Mouse (Mus musculus) lung, embryonic 16.5 days (tissue): ENCODE results near the gene Aunip. TPM values are rescaled to one million over a fixed set of nuclear protein-coding genes. Genes with fewer than 3 reads are reported as not detected.

Experiments used
- ATAC-seq: fragments of 200-750 bp; cut with Nextera tagmentation; 2 replicates; pipeline ENCODE4 v1.8.0; 2017; ENCODE audit warnings: low read depth, mild to moderate bottlenecking, moderate library complexity
- H3K27ac ChIP-seq: fragments of 300-500 bp; sonication (generic); 2 replicates; pipeline ENCODE4 v1.5.1; 2014; ENCODE audit warnings: mild to moderate bottlenecking, control low read depth, low read length
- H3K27me3 ChIP-seq: fragments of 300-500 bp; sonication (generic); 2 replicates; pipeline ENCODE4 v1.6.1; 2014; ENCODE audit warnings: low read depth, low read length, mixed read lengths; ENCODE audit not compliant: control insufficient read depth, insufficient read depth
- H3K36me3 ChIP-seq: fragments of 300-500 bp; sonication (generic); 2 replicates; pipeline ENCODE4 v1.6.1; 2014; ENCODE audit warnings: low read length; ENCODE audit not compliant: control insufficient read depth, insufficient read depth
- H3K4me1 ChIP-seq: fragments of 300-500 bp; sonication (generic); replicated peaks from 2 replicates; pipeline ENCODE4 v1.6.1; 2014; ENCODE audit warnings: low read length, mixed read lengths; ENCODE audit not compliant: control insufficient read depth, insufficient read depth
- H3K4me2 ChIP-seq: fragments of 300-500 bp; sonication (generic); 2 replicates; pipeline ENCODE4 v1.6.1; 2014; ENCODE audit warnings: low read depth, low read length, control low read depth
- H3K4me3 ChIP-seq: fragments of 300-500 bp; sonication (generic); 2 replicates; pipeline ENCODE4 v1.5.1; 2014; ENCODE audit warnings: mild to moderate bottlenecking, low read length, control low read depth
- H3K9ac ChIP-seq: fragments of 300-500 bp; sonication (generic); 2 replicates; pipeline ENCODE4 v1.6.1; 2014; ENCODE audit warnings: low read length, control low read depth
- H3K9me3 ChIP-seq: fragments of 300-500 bp; sonication (generic); 2 replicates; pipeline ENCODE4 v1.6.1; 2016; ENCODE audit warnings: low read length; ENCODE audit not compliant: control insufficient read depth
- WGBS: fragments of 180-500 bp; shearing (Covaris S2); extraction: QIAGEN DNeasy Blood & Tissue Kit; methylation state at CpG from one replicate; pipeline ENCODE4 v1.1.7; 2014; 5-methylcytosine and 5-hydroxymethylcytosine counted together
- polyA plus RNA-seq: library from polyadenylated mRNA; unstranded; fragments of >200 nt; fragmentation: Nextera tagmentation; extraction: Ambion mirVana; gene quantifications from 2 replicates; pipeline ENCODE4 v1.2.1, GENCODE M21; 2015

Aunip gene
- polyA plus RNA-seq, 1 experiment from 2014 or later = 14.5 TPM

- Histone ChIP-seq H3K4me2 (peak within 1 kb of the TSS; percentile 96), H3K9me3 (no peaks in the 10 kb centered on the region), H3K27me3 (no peaks in the 10 kb centered on the region), H3K4me1 (peaks cover 26% of the 10 kb centered on the region), H3K27ac (peak within 1 kb of the TSS; percentile 91), H3K9ac (peak within 1 kb of the TSS; percentile 90), H3K36me3 (peaks cover 6% of the 10 kb centered on the region), H3K4me3 (peak within 1 kb of the TSS; percentile 94)
- under 1% methylated on average over 67 of the region's 71 CpGs for whole genome bisulfite sequencing
- peak; percentile 98 for ATAC-seq
Observed at GRCm38 (mm10) chr4:134534932-134535786, 24.4 kb downstream of the Aunip start, which contains the start of gene Mtfr1l. Mtfr1l (minus strand) TSS chr4:134535387.

GRCm38 (mm10) chr4:134535787-134536151, 25.0 kb downstream of the Aunip start:
- Histone ChIP-seq H3K36me3 (peaks cover 5% of the 10 kb centered on the region; the same call in 1 of the 2 replicates), H3K4me1 (peaks cover 26% of the 10 kb centered on the region), H3K27me3 (no peaks in the 10 kb centered on the region), H3K9me3 (no peaks in the 10 kb centered on the region), H3K4me3 (peak overlapping the region; percentile 94), H3K27ac (peak overlapping the region; percentile 74), H3K4me2 (peak overlapping the region; percentile 96), H3K9ac (peak overlapping the region; percentile 75)
- 0 out of 2 replicates have a peak, but pooled peaks have one; percentile 1 for ATAC-seq
- 6% methylated on average over 8 of the region's 8 CpGs for WGBS

DNA sequence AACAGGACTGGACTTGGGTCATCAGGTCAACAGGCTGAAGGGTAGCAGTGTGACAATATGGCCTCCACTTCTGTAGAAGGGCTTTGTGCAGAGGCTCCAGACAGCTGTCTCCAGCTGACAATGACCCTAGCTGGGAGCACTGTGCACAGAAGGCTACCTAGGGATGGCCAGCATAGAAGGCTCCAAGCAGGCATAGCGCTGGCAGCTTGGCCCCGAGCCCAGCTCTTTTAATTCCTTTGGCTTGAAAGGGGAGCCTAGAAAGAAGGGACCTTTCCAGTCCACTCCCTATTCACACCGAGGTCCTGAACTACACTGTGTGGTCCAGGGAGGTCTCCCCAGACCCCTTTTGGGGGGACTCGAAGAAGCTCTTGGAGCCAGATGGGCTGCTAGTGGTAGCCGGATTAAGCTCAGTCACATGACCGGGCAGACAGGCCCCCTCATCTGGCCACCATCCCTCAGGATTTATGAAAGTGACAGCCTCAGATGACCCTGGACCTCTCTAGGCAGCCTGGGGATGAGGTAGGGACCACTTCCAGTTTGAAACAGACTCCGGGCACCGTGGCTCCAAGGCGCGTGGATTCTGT, 28.3 kb downstream of the Aunip start:
- no peak overlapping the region for H3K4me2 ChIP-seq
- ATAC-seq = no peak
- 84% methylated on average over 10 of the region's 10 CpGs for WGBS

DNA sequence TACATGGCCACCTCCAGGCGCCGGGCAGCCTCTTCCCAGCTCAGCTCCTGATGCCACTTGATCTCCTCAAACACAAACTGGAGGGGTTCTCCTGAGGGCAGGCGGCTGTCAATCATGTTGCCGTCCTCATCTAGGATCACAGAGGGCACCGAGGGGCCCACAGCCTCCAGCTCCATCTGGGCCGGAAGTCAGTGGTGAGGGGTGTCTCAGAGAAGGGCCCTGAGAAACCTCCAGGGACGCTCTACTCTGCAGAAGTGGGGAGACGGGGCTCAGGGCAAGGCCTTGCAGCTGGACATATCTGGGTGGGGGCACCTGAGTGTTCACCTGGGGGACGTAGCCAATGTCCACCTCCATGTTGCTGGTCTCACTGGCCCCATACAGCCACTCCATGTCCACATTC, 31.9 kb downstream of the Aunip start:
- no peak overlapping the region for H3K4me3 ChIP-seq
- H3K9ac ChIP-seq = no peak overlapping the region
- no peaks in the 10 kb centered on the region for H3K27me3 ChIP-seq
- H3K36me3 ChIP-seq = peaks cover 26% of the 10 kb centered on the region
- H3K4me2 ChIP-seq = no peak overlapping the region
- H3K27ac ChIP-seq = no peak overlapping the region
- 85% methylated on average over 9 of the region's 9 CpGs for WGBS
- H3K4me1 ChIP-seq = peaks cover 8% of the 10 kb centered on the region
- no peaks in the 10 kb centered on the region for H3K9me3 ChIP-seq
- no peak for ATAC-seq

More for the DNA sequence above, 28.3 kb downstream of the Aunip start:
- Histone ChIP-seq H3K4me3 (no peak overlapping the region), H3K9ac (no peak overlapping the region), H3K27ac (no peak overlapping the region), H3K4me1 (peaks cover 7% of the 10 kb centered on the region), H3K9me3 (no peaks in the 10 kb centered on the region), H3K36me3 (peaks cover 12% of the 10 kb centered on the region; the same call in 1 of the 2 replicates), H3K27me3 (no peaks in the 10 kb centered on the region)

- Histone ChIP-seq H3K27ac (no peak overlapping the region), H3K9me3 (no peaks in the 10 kb centered on the region), H3K4me2 (no peak overlapping the region), H3K27me3 (no peaks in the 10 kb centered on the region), H3K4me3 (no peak overlapping the region), H3K9ac (no peak overlapping the region), H3K4me1 (peaks cover 12% of the 10 kb centered on the region), H3K36me3 (peaks cover 27% of the 10 kb centered on the region)
- peak; percentile 71 for ATAC-seq
- 1% methylated on average over 5 of the region's 5 CpGs for WGBS
Observed at GRCm38 (mm10) chr4:134543261-134543660, 32.5 kb downstream of the Aunip start.

DNA sequence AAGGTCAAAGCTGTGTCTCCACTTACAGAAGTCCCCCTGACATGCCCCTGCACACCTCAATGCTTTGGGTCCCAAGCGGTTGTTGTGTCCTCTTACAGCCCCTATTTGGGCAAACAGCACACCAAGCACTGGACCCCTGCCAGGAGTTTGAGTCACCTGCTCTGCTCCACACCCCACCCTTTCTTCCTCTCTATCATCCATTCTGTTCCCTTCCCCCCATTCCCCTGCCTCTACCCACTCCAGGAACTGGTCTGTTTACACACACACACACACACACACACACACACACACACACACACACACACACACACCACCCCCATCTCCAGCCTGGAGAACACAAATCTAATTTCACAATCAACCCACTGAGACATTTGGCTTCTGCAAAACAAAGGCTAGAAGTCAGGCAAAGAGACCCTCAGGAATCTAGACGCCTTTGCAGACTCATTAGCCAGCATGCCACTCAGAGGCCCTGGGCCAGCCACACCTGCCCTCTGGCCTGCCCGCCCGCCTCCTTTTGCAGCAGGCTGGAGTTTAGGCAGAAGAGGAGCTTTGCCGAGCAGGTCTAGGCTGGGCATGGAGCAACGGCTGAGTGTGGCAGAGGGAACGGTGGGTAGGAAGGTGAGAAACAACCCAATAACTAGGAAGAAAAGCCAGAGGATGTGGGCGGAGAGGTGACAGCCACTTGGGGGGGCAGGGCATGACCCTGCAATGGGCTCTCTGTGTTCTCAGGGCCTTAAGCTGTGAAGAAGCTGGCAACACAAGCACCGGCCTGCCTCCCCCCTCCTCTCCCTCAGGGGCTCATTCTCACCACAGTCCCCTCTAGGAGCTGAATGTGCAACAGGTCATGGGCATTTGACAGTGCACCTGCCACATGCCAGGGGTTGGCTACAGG, 36.3 kb downstream of the Aunip start:
- peaks cover 29% of the 10 kb centered on the region for H3K36me3 ChIP-seq
- WGBS = 55% methylated on average over 9 of the region's 9 CpGs
- 0 out of 2 replicates have a peak, but pooled peaks have one; percentile 11 for ATAC-seq
- no peak overlapping the region for H3K4me3 ChIP-seq
- H3K27me3 ChIP-seq = no peaks in the 10 kb centered on the region
- peaks cover 7% of the 10 kb centered on the region for H3K9me3 ChIP-seq
- peak overlapping the region; percentile 52 for H3K9ac ChIP-seq
- H3K27ac ChIP-seq = peak overlapping the region; percentile 69
- H3K4me2 ChIP-seq = no peak overlapping the region
- H3K4me1 ChIP-seq = peaks cover 26% of the 10 kb centered on the region

DNA sequence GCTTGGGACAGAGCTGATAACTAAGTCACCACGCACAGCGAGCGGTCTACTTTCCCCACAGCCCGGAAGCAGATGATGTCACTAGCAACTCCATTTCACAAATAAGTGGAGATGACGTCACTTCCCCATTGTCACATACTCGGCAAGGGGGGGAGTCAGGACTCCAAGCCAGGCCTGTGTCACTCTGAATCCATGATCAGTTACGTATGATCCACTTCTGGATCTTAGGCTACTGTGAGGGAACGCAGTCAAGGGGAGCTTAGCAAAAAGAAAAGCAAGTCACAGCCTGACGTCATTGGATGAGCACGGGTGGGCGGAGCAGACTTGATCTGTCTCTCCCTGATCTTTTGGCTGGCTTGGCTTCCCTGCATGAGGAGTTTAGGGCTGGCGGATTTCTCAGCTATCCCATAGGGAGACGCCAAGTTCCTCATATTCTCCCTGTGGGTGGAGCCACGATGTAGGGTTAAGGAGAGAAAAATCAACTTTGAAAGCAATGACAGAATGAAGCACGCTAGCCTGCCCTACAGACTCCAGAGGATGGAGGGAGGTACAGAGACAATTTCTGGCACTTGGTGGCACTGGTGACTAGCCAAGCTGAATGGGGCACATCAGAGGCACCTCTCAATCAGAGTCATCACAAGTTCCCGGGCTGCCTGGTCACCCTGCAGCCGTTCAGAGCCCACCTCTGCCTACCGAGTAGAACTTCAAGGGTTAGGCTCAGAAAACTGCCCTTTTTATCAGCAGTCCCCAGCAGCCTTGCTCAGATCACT, 37.6 kb downstream of the Aunip start:
- Histone ChIP-seq H3K4me3 (no peak overlapping the region), H3K4me1 (peaks cover 30% of the 10 kb centered on the region), H3K9ac (no peak overlapping the region; the same call in 1 of the 2 replicates), H3K27me3 (no peaks in the 10 kb centered on the region), H3K27ac (no peak overlapping the region), H3K36me3 (peaks cover 24% of the 10 kb centered on the region), H3K4me2 (no peak overlapping the region), H3K9me3 (peaks cover 7% of the 10 kb centered on the region)
- no peak for ATAC-seq
- WGBS = 57% methylated on average over 18 of the region's 18 CpGs

DNA sequence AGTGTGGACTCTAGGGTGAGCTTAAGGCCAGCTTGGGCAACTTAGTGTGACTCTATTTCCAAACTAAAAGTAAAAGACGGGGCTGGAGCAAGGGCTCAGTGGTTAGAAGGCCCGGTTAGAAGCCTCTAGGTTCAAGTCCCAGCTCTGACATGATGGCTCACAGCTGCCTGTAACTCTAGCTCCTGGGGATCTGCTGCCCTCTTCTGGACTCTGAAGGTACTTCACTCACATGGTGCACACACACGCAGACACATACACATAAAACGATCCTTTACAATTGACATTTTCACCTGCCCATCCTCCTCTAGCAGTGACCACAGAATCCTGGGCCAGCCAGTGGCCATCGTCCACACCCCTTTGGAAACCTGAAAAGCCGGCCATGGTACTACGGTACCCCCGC, 39.1 kb downstream of the Aunip start:
- Histone ChIP-seq H3K4me2 (no peak overlapping the region), H3K27ac (no peak overlapping the region), H3K27me3 (no peaks in the 10 kb centered on the region), H3K36me3 (peaks cover 17% of the 10 kb centered on the region), H3K9ac (no peak overlapping the region), H3K9me3 (peaks cover 7% of the 10 kb centered on the region), H3K4me1 (peaks cover 30% of the 10 kb centered on the region), H3K4me3 (no peak overlapping the region)
- no peak for ATAC-seq
- WGBS = 95% methylated on average over 8 of the region's 8 CpGs
